Mouse (Mus musculus) testis, adult 2 months (tissue): Measurements from ENCODE around the gene Ufsp1.

ENCODE experiments used
- CTCF ChIP-seq: fragments of 200-500 bp; IDR thresholded peaks from 2 replicates; pipeline ENCODE4 v1.5.1; 2012; ENCODE audit warnings: low read depth, mild to moderate bottlenecking, inconsistent platforms, low read length, moderate library complexity; ENCODE audit not compliant: control insufficient read depth, insufficient read depth, insufficient replicate concordance
- POLR2A ChIP-seq: fragments of 200-500 bp; IDR thresholded peaks from 2 replicates; pipeline ENCODE4 v1.6.1; 2012; ENCODE audit warnings: low read depth, mild to moderate bottlenecking, inconsistent platforms, low read length, moderate library complexity; ENCODE audit not compliant: control insufficient read depth

- TF ChIP-seq CTCF: no peak
- TF ChIP-seq POLR2A: no peak
Observed at GRCm38 (mm10) chr5:137342407-137343012, 48.1 kb downstream of the Ufsp1 start.
